Mouse (Mus musculus) heart, embryonic 11.5 days (tissue): ENCODE results near the gene Pcgf6. TPM values are rescaled to one million over a fixed set of nuclear protein-coding genes. Genes with fewer than 3 reads are reported as not detected.
"Not testable (repeated sequence)": the region's sequence is repeated elsewhere in the genome, so short reads cannot be mapped to it uniquely, and the experiment has no call there.

ENCODE experiments used
- ATAC-seq: fragments of 200-750 bp; cut with Nextera tagmentation; replicated peaks from 2 replicates; pipeline ENCODE4 v1.8.0; 2017; ENCODE audit warnings: moderate library complexity; ENCODE audit not compliant: insufficient number of reproducible peaks, low FRiP score, low TSS enrichment
- H3K27ac ChIP-seq: fragments of 300-500 bp; sonication (generic); 2 replicates; pipeline ENCODE4 v1.5.1; 2014; ENCODE audit warnings: mild to moderate bottlenecking, low read depth, low read length
- H3K27me3 ChIP-seq: fragments of 300-500 bp; sonication (generic); 2 replicates; pipeline ENCODE4 v1.6.1; 2014; ENCODE audit warnings: mild to moderate bottlenecking, low read length, mixed read lengths; ENCODE audit not compliant: control insufficient read depth, insufficient read depth
- H3K36me3 ChIP-seq: fragments of 300-500 bp; sonication (generic); 2 replicates; pipeline ENCODE4 v1.6.1; 2014; ENCODE audit warnings: mild to moderate bottlenecking, low read length, moderate library complexity, mixed read lengths; ENCODE audit not compliant: control insufficient read depth, insufficient read depth
- H3K4me1 ChIP-seq: fragments of 300-500 bp; sonication (generic); 2 replicates; pipeline ENCODE4 v1.6.1; 2014; ENCODE audit warnings: low read length; ENCODE audit not compliant: control insufficient read depth, insufficient read depth
- H3K4me2 ChIP-seq: fragments of 300-500 bp; sonication (generic); 2 replicates; pipeline ENCODE4 v1.6.1; 2014; ENCODE audit warnings: mild to moderate bottlenecking, moderate library complexity
- H3K4me3 ChIP-seq: fragments of 300-500 bp; sonication (generic); 2 replicates; pipeline ENCODE4 v1.5.1; 2014; ENCODE audit warnings: low read depth, low read length
- H3K9ac ChIP-seq: fragments of 300-500 bp; sonication (generic); 2 replicates; pipeline ENCODE4 v1.6.1; 2014; ENCODE audit warnings: mild to moderate bottlenecking, low read depth, low read length, moderate library complexity
- H3K9me3 ChIP-seq: fragments of 300-500 bp; sonication (generic); replicated peaks from 2 replicates; pipeline ENCODE4 v1.6.1; 2016; ENCODE audit warnings: low read length; ENCODE audit not compliant: control insufficient read depth
- WGBS: fragments of 180-500 bp; shearing (Covaris S2); extraction: QIAGEN DNeasy Blood & Tissue Kit; methylation state at CpG from one replicate; pipeline ENCODE4 v1.1.7; 2014; ENCODE audit not compliant: insufficient replicate concordance; 5-methylcytosine and 5-hydroxymethylcytosine counted together
- polyA plus RNA-seq: library from polyadenylated mRNA; unstranded; fragments of >200 nt; fragmentation: Nextera tagmentation; extraction: Ambion mirVana; gene quantifications from 2 replicates; pipeline ENCODE4 v1.2.1, GENCODE M21; 2014

Pcgf6 gene
- polyA plus RNA-seq, 1 experiment from 2014 or later: 14.9 TPM

DNA sequence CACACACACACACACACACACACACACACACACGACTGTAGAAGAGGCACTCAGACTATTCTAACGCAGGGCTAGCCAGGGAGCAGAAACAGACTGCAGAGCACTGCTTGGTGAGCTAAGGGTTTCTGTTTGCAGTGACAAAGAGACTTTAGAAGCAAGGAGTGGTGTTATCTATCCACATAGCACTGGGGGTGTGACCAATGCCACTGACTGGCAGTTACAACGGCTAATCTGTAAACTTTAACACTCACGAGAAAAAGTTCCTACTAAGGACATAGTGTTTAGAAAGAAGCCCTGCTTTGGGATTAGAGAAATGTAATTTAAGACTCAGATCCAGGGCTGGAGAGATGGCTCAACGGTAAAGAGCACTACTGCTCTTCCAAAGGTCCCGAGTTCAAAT lies 51.0 kb downstream of the Pcgf6 start:
- no peaks in the 10 kb centered on the region for H3K36me3 ChIP-seq
- no peaks in the 10 kb centered on the region for H3K9me3 ChIP-seq
- no peak overlapping the region for H3K27ac ChIP-seq
- H3K4me3 ChIP-seq: no peak overlapping the region
- H3K4me1 ChIP-seq: no peaks in the 10 kb centered on the region
- H3K27me3 ChIP-seq: no peaks in the 10 kb centered on the region
- ATAC-seq: no peak
- WGBS: 55% methylated on average over 6 of the region's 6 CpGs
- H3K9ac ChIP-seq: no peak overlapping the region
- H3K4me2 ChIP-seq: no peak overlapping the region

DNA sequence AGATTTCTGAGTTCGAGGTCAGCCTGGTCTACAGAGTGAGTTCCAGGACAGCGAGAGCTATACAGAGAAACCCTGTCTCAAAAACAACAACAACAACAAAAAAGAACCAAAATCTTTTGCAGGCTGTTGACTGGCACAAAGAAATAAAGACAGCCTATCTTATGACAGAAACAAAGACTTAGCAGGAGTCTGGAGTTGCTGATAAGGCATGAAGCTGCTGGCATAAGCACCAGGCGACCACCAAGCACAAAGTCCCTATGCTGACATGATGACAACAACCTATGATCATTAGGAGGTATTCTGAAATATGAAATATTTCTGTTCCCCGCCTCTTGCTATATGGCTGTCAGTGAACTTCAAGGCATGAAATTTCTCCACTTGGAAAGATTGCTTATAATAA lies 51.8 kb downstream of the Pcgf6 start:
- H3K27ac ChIP-seq: no peak overlapping the region
- no peak overlapping the region for H3K4me2 ChIP-seq
- no peak overlapping the region for H3K9ac ChIP-seq
- H3K4me1 ChIP-seq: no peaks in the 10 kb centered on the region
- no peak for ATAC-seq
- no peak overlapping the region for H3K4me3 ChIP-seq
- no peaks in the 10 kb centered on the region for H3K9me3 ChIP-seq
- no peaks in the 10 kb centered on the region for H3K27me3 ChIP-seq
- WGBS: 68% methylated on average over 4 of the region's 4 CpGs
- H3K36me3 ChIP-seq: no peaks in the 10 kb centered on the region

DNA sequence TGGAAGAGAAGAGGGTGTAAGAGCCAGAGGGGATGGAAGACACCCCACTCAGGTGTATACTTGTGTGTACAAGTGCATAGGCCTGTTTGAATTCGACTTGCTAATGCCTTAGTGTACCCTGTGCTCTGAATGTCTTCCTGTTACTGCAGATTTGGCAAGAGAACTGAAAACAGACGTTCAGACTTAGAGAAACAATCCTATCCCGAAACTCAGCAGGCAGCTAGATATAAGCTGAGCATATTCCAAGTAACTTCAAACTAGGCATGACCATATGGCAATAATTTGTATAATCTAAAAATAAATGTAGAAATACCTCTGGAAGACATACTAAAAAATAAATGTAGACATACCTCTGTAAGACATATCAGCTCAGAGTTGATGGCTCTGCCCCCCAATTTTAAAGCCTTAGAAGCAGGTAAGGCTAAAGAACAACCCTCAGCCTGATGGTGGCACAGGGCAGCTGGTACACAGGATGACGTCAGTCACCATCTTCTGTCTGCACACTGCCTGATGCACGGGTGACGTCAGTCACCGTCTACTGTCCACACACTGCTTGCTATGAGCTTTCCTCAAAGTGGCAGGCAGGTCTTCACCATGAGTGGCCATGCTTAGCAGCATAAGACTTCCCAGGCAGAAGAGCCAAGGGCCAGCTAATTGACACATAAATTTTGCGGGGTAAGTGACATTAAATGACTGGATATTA lies 52.4 kb downstream of the Pcgf6 start:
- ATAC-seq: no peak
- WGBS: 76% methylated on average over 8 of the region's 8 CpGs
- no peaks in the 10 kb centered on the region for H3K9me3 ChIP-seq
- H3K27ac ChIP-seq: no peak overlapping the region
- no peak overlapping the region for H3K9ac ChIP-seq
- no peaks in the 10 kb centered on the region for H3K27me3 ChIP-seq
- H3K4me1 ChIP-seq: no peaks in the 10 kb centered on the region
- no peak overlapping the region for H3K4me2 ChIP-seq
- H3K4me3 ChIP-seq: no peak overlapping the region
- H3K36me3 ChIP-seq: no peaks in the 10 kb centered on the region

DNA sequence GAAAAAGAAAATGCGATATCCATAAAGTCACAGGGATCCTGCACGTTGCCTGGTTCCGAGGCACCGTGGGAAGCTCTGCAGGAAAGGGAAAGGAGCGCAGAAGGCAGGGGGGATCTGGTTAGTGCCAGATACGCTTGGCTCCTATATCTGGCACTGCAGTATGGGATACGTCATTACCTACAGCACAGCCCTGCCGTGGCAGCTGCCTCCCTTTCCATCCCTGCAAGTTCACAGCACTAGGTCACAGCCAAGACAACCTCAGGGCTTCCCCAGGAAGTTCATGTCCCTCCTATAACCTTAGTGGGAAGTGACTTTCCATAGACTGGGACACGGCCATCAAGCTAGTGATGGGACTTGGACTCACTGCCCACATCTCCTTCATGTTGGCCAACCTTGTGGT lies 54.6 kb downstream of the Pcgf6 start:
- no peaks in the 10 kb centered on the region for H3K27me3 ChIP-seq
- no peaks in the 10 kb centered on the region for H3K9me3 ChIP-seq
- H3K36me3 ChIP-seq: no peaks in the 10 kb centered on the region
- no peak overlapping the region for H3K4me3 ChIP-seq
- H3K4me1 ChIP-seq: no peaks in the 10 kb centered on the region
- H3K9ac ChIP-seq: no peak overlapping the region
- WGBS: 68% methylated on average over 9 of the region's 9 CpGs
- no peak overlapping the region for H3K4me2 ChIP-seq
- H3K27ac ChIP-seq: no peak overlapping the region
- ATAC-seq: no peak

DNA sequence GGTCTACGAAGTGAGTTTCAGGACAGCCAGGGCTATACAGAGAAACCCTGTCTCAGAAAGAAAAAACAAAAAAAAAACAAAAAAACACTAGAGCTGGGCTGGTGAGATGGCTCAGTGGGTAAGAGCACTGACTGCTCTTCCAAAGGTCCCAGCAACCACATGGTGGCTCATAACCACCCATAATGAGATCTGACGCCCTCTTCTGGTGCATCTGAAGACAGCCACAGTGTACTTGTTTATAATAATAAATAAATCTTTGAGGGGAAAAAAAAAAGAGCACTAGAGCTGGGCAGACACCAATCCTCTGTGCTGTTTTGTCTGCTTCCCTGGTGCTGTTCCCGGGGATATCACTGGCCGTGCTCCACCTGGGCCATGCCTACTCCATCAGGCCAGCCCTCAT lies 58.4 kb downstream of the Pcgf6 start:
- ATAC-seq, H3K27me3 ChIP-seq, H3K36me3 ChIP-seq, H3K4me3 ChIP-seq, H3K9me3 ChIP-seq, H3K27ac ChIP-seq, H3K4me2 ChIP-seq, H3K4me1 ChIP-seq, H3K9ac ChIP-seq: not testable (repeated sequence)
- WGBS: 68% methylated on average over 4 of the region's 4 CpGs

DNA sequence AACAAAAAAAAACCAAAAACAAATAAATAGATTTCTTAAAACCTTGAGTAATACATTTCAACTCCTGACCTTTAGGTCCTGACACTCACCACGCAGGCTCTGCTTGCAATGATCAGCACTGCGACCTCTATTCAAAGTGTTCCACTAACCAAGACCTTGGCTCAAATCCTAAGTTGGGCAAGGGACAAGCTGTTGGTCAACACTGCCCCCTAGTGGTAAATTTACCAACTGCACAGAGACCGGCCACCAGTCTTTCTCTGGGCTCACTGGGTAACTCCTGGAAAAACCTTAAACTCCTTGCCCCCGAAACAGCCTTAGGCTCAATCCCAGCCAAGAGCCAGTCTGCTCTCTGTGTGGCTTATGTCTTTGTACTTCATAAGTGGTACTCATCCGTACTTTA lies 59.6 kb downstream of the Pcgf6 start:
- Histone ChIP-seq H3K4me3 (no peak overlapping the region), H3K36me3 (no peaks in the 10 kb centered on the region), H3K27me3 (no peaks in the 10 kb centered on the region), H3K4me1 (peaks cover 9% of the 10 kb centered on the region), H3K27ac (no peak overlapping the region), H3K9ac (no peak overlapping the region), H3K4me2 (no peak overlapping the region), H3K9me3 (no peaks in the 10 kb centered on the region)
- no peak for ATAC-seq
- 9% methylated on average over 5 of the region's 5 CpGs for WGBS

DNA sequence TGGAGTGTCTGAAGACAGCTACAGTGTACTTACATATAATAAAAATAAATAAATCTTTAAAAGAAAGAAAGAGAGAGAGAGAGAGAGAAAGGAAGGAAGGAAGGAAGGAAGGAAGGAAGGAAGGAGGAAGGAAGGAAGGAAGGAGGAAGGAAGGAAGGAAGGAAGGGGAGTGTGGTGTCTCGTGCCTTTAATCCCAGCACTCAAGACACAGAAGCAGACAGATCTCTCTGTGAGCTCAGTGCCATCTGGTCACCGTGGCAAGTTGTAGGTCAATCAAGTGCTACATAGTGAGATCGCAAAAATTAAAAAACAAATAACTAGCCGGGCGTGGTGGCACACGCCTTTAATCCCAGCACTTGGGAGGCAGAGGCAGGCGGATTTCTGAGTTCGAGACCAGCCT lies 60.1 kb downstream of the Pcgf6 start:
- not testable (repeated sequence) for H3K4me2 ChIP-seq, H3K4me3 ChIP-seq, H3K27me3 ChIP-seq, H3K27ac ChIP-seq, ATAC-seq, H3K4me1 ChIP-seq, H3K9ac ChIP-seq, H3K36me3 ChIP-seq, H3K9me3 ChIP-seq
- 81% methylated on average over 7 of the region's 8 CpGs for WGBS

DNA sequence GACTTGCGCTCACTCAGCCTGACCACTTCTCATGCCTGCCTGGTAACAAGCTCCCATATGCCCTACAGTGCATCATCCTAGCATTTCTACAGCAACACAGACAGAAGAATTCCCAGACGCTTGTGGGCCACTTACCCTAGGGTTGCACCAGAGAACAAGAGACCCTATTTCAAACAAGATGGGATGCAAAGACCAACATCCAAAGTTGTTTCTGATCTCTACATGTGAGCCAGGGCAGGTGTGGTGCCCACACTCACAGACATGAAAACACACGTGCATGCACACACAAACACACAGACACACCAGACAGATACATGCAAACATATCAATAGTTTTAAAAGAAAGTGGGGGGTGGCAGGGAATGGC lies 60.6 kb downstream of the Pcgf6 start:
- H3K4me2 ChIP-seq: no peak overlapping the region
- no peak for ATAC-seq
- H3K27me3 ChIP-seq: no peaks in the 10 kb centered on the region
- H3K9ac ChIP-seq: no peak overlapping the region
- no peak overlapping the region for H3K4me3 ChIP-seq
- H3K36me3 ChIP-seq: no peaks in the 10 kb centered on the region
- WGBS: 79% methylated on average over 3 of the region's 3 CpGs
- no peaks in the 10 kb centered on the region for H3K9me3 ChIP-seq
- H3K4me1 ChIP-seq: peaks cover 9% of the 10 kb centered on the region
- H3K27ac ChIP-seq: no peak overlapping the region

DNA sequence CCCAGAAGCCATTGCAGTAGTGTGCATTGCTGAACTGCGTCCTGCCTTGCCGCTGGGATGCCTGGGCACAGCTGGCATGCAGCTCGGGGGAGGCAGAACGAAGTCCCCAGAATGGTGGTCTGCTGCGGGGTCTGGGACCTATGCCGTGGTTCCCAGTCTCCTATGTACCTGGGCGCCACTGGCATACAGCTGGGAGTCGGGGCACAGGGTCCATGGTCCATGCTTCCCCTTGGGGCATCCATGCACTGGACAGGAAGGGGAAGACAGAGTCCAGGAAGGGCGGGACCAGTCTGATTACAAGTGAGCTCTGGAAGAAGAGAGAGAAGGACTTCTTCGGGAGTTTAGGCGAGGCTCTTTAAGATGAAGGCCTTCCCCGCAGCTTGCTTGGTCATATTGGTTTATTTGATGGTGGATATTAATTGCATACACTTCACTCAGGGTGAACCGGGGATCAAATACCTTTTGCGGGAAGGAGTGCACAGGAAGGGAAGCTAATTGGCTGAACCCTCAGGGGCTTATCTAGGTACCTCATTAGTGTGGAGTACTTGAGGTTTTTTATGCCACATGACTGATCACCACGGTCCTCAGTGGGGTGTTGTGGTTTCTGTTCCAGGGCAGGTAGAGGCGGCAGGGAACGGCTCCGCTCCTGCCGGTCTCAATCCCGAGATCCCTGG lies 61.1 kb downstream of the Pcgf6 start:
- H3K4me1 ChIP-seq: peaks cover 9% of the 10 kb centered on the region
- H3K27me3 ChIP-seq: no peaks in the 10 kb centered on the region
- no peaks in the 10 kb centered on the region for H3K9me3 ChIP-seq
- H3K27ac ChIP-seq: no peak overlapping the region
- no peaks in the 10 kb centered on the region for H3K36me3 ChIP-seq
- H3K4me3 ChIP-seq: no peak overlapping the region
- WGBS: 76% methylated on average over 20 of the region's 20 CpGs
- ATAC-seq: no peak
- H3K9ac ChIP-seq: no peak overlapping the region
- H3K4me2 ChIP-seq: no peak overlapping the region
